Mouse (Mus musculus) thymus, postnatal 4 days (tissue): ENCODE results near the gene Fam83e.

Source experiments
- DNase-seq: peaks from one replicate; pipeline ENCODE4 v3.0.0; 2021

Gene Fam83e

DNA sequence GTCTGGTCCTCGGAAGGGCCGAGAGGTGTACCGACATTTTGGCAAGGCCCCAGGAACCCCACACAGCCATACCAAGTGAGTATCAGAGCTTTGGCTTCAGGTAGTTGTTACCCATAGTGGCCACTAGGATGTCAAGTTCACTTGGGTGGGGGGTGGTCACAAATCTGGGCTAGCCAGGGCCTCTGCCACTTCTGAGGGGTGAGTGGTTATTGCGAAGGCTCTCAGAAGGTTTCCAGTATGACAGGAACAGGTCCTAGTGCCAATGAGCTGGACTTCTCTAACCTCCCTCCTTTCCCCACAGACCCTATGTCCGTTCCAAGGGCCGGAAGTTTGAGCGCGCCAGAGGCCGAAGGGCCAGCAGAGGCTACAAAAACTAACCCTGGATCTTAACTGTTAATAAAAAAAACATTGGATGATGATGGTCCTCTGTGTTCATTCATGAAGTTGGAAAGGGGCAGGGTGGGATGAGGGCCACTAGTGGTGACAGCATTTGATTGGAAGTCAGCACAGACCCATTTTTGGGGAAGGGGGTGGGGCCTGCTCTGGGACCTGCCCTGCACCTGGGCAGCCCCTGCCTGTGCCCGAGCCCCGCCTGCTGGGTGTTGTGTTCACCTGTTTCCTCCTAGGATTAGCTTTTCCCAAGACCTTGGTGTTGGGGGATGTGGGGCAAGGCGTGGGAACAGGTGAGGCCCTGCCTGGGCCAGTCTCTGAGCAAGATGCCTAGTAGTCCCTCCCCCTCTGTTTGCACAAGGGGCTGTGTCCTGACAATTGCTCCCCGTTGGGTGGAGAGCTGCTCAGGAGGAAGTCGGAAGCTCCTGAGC is at the start of gene Fam83e:
Gene Fam83e, plus strand, starts transcription at position 800 of the 821 bp plus-strand sequence.
- peak; percentile 36 for DNase-seq

DNA sequence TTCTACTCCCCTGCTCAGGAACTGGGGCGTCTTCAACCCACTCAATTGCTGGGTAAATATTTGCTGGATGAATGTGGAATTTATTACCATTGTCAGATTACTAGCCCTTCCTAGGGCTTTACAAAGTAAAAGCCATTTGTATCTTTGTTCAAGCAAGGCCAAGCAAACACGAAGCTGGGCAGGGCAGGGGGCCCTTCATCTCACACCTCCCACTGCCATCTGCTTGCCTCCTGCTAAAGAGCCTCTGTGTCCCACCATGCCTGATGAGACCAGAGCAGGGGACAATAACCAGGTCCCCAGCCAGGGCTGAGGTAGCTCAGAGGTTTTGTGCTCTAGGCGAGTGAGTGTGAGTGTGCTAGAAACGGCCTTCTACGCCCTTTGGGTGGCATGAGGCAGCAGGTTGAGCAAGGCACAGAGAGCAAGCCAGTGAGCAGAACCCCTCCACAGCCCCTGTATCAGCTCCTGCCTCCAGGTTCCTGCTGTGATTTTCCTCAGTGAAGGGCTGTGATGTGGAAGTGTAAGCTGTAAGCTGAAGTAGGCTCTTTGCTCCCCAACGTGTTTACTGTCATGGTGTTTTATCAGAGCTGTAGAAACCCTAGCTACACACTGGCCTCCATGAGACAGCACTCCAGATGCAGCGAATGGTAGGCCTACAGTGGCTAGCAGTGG is 43.3 kb upstream of the Fam83e start:
- no peak for DNase-seq

DNA sequence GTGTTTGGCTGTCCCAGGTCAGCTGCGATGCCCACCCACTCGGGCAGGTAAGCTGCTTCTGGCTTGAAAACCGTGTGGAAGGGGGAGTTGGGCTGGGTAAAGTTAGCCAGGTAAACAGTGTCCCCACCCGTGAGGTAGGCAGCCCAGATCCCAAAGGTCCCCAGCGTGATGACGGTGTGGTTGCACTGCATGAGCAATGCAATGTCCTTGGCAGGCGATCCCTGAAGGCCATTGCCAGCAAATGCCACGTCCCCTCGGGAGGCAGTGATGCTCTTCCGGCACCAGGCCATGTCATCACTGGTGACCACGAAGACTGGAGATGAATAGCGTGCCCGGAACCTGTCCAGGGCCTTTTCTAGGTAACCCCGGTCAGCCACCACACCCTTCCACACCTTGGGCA is 42.5 kb upstream of the Fam83e start:
- no peak for DNase-seq

DNA sequence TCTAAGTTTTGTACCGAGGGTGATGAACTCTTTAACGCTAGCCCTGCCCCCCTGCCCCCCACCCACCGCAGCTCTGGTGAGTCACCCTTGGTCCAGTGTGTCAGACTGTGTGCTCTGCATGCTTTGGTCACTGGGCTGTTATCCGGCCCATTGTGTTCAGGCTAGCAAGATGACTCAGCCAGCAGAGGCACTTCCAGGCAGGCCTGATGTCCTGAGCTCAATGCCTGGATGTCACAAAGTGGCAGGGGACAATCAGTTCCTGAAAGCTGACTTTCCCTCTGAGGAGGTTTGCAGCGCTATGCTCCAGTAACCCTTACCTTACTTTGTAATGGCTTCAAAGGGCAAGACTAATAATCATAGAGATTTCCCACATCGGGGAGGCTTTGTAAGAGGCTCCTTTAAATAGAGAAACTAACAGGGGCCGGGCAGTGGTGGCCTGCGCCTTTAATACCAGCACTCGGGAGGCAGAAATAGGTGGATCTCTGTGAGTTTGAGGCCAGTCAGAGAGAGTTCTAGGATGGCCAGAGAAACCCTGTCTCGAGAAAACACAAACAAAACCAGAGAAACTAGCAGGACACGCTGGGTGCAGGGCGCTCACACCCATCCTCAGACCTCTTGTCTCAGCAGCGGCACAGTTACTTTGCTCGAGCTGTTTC is 40.9 kb upstream of the Fam83e start:
- no peak for DNase-seq

DNA sequence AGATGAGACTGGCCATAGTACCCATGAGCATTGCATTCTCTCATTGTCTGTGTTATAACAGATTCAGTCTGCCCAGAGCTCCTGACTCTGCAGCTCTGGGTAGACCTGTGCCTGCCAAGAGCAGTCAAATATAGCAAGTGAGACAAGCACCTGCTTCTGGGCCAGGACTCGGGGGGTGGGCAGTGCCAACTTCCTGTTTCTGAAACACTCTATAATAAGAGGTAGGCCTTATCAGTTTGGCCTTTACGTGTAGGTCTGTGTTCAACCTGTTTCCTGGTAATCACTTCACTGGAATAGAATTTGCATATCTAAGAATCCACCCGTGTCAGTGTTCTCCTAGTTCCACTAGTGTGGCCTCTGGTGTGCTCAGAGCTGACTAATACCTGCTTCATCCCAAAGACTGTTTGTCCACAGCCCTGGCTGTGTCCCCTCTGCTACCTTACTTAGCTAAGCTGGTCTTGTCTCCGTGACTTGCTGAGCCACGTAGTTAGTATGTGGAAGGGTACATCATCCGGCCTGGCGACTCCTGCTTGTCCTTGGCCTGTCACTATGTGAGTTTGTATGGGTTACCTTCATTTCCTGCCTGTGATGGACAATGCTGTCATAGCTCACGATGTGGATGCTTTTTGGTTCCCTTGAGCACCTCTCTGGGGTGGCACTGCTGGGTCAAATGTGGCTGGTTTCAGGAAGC is 39.8 kb upstream of the Fam83e start:
- DNase-seq: peak; percentile 32

DNA sequence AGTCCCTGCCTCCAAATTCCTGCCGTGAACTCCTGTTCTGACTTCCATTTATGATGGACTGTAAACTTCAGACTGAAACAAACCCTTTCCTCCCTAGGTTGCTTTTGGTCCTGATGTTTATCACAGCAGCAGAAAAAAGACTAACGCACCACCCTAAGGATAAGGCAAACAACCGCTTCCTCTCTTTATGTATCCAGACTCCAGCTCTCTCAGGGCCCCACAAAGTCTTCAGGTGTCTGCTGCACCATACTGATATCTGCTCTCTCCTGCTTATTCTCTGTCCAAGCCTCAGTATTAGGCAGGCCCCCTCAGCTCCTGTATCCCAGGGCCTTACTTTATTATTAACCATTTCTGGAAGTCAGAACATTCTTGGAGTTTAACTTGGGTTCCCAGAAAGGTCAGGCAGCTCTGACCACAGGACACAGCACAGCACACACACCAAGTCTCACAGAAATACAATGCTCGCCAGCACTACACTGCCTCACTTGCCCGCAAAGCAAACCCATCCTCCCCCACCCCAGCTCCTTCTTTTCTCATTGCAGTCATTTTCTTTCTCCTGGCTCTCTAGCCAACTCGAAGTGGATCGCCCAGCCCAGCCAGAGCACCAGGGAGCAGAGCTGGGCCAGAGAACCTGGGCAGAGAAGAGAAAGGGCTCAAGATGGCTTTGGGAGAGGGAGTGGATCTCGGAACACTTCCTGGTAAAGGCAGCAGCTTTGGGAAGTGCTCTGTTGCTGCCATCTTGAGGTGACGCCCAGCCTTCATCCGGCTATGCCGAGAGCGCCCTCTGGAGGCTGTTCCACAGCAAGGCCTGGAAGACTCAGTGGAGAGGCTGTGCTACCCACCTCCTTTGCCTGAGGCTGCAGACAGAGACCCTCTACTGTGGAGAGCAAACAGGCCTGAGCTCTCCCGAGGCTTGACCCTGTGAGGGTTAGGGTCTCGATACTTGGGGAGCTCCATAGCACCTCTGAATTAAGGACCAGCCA is 38.6 kb upstream of the Fam83e start:
- peak; percentile 95 for DNase-seq

GRCm38 (mm10) chr7:45683396-45684050 is 37.5 kb upstream of the Fam83e start, which contains the start of gene Ntn5:
Gene Ntn5 (plus strand): TSS chr7:45684022.
- DNase-seq: peak; percentile 57

DNA sequence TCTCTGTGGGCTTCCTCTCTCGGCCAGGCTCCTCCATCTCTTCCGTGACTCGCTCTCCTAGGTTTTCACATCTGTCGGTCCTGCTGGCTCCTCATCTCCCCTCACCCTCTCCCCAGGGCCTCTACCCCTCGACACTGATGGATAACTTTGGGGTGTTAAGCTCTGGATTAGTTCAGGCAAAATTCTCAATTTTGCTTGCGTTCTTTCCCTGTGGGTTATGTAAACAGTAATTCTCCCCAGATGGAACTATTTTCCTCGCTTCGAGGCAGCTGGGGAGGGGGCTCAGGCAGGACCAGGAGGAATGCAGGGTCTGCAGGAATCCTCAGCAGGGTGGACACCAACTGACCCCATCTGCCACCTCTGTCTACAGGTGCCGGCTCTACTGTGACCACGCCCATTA is 35.2 kb upstream of the Fam83e start:
- DNase-seq: no peak

DNA sequence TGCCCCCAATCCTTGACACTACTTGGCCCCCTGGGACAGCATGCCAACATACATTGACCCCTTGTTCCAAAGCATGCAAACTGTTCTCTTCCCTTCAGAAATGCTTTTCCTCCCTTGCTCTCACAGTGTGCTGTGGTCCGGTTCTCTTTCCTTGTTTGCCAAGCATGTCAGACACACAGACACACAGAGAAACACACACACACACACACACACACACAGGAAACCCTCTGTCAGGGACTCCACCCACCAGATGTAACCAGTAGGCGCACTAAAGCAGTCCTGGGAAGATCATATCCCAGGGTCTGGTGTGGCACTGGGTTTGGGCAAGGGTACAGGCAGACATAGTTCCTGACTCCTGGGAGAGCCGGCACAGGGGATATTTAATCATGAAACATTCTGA is 34.2 kb upstream of the Fam83e start:
- DNase-seq: no peak

DNA sequence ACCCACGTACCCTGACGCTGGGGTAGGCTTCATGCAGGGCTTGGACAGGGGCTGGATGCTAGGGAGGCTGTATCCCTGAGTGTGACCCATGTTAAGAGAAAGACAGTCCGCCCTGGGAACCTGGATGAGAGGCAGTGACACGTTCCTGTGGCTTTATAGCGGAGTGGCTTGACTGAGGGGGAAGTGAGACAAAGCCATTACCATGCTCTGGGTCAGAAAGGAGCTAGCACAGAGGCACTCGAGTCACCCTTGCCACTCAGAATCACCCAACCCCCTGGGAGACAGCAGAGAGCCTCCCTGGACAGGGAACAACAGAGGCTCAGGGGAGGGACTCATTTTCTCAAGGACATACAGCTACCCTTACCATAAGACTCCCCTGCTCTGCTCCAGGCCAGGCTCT is 31.9 kb upstream of the Fam83e start:
- DNase-seq: no peak

GRCm38 (mm10) chr7:45689800-45690199 is 31.2 kb upstream of the Fam83e start:
- DNase-seq: no peak

- DNase-seq: no peak
These were observed 28.6 kb upstream of the Fam83e start for GRCm38 (mm10) chr7:45692364-45692763.

GRCm38 (mm10) chr7:45693921-45694591 is 27.0 kb upstream of the Fam83e start, which contains the start of gene Sec1:
Gene Sec1 (minus strand): TSS chr7:45694402.
- peak; percentile 24 for DNase-seq

DNA sequence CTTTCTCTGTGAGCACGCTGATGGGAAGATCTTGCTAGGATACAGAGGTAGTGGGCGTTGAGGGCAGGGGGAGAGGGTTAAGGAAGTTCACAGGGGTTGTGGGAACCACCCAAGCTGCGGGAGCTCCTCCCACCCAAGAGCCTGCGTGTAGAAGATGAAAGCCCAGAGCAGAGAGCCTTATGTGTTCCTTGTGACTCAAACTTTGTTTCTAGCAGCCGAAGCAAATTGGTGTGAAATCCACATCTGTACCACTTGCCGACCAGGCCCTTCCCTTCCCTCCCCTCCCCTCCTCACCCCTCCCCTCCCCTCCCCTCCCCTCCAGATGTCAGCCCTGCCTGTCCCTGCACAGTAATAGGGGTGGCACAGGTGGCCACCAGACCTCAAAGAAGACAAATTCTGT is 25.9 kb upstream of the Fam83e start:
- DNase-seq: peak; percentile 57

DNA sequence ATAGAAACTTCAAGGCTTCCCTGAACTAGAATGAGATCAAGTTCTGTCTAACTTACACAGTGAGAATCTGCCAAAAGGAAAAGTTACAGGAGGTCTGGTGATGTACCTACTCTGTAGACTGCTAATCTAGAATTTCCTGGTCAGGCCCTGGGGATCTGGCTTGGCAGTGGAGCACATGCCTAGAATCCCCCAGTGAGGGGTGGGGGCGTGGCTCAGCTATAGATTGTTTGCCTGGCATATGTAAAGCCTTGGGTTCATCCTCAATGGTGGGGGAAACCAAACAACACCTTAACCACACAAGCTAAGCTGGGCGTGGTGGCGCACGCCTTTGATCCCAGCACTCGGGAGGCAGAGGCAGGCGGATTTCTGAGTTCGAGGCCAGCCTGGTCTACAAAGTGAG is 23.1 kb upstream of the Fam83e start:
- DNase-seq: peak; percentile 24

GRCm38 (mm10) chr7:45699523-45700141 is 21.4 kb upstream of the Fam83e start, which contains the start of gene Car11:
Gene Car11 (plus strand): TSS chr7:45699843.
- peak; percentile 66 for DNase-seq

- DNase-seq: peak; percentile 76
These were observed 20.6 kb upstream of the Fam83e start for GRCm38 (mm10) chr7:45700301-45701015.

DNA sequence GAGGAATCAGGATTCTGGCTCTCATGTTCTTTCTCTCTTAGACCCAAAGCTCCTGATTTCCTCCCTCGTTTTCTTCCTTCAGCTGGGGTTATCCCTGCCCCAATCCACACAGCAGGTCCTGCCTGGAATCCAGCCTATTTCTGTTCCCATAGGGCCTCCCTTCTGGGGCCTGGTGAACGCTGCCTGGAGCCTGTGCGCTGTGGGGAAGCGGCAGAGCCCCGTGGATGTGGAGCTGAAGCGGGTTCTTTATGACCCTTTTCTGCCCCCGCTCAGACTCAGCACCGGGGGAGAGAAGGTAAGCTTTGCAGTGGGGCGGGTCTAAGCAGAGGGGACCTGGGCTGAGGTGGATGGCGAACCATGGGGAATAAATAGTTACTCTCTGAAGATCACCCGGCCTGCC is 19.9 kb upstream of the Fam83e start:
- DNase-seq: no peak

GRCm38 (mm10) chr7:45701607-45702006 is 19.4 kb upstream of the Fam83e start:
- no peak for DNase-seq
